Mouse (Mus musculus): ENCODE data around the gene Erc1.

DNA sequence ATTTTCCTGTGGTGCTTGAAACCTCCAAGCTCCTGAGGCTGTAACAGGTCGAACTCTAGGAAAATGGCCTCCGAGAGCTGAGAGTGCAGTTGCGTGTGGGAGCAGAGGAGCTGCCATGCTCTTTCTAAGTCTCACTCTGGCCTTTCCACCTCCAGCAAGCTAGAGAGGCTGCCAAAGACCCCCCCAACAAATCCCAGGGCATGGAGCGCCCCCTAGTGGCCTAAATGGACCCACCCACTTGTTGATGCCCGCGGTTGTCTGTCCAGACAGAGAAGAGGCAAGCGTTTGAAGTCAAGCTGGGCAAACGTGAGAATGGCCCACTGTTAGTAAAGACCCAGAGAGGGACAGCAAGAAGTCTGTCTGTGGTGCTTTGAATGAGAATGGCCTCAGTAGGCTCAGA, 293.5 kb downstream of the Erc1 start:
- TF ChIP-seq POLR2A (IDR thresholded peaks at IDR 0.05; ENCODE audit: low read depth, low read length): no peak
- no peak for TF ChIP-seq CTCF (IDR thresholded peaks at IDR 0.05; ENCODE audit: extremely low read depth, insufficient read depth, insufficient read length, insufficient replicate concordance)

Data from spleen, adult 2 months (tissue).